Mouse (Mus musculus) kidney, adult 2 months (tissue): ENCODE measurements around the gene Usp16.

Source experiments
- CTCF ChIP-seq: fragments of 200-500 bp; conservative IDR thresholded peaks from 2 replicates; pipeline ENCODE4 v1.5.1; 2011; ENCODE audit warnings: low read depth, mild to moderate bottlenecking, control low read depth, low read length, moderate library complexity, mixed read lengths; ENCODE audit not compliant: insufficient read depth, insufficient read length
- POLR2A ChIP-seq: fragments of 200-500 bp; IDR thresholded peaks from one replicate; pipeline ENCODE4 v1.6.1; 2011; ENCODE audit warnings: low read depth, low read length, control low read depth

- no peak for TF ChIP-seq CTCF
- TF ChIP-seq POLR2A, result no peak
Measured at GRCm38 (mm10) chr16:87486739-87487138, 32.2 kb downstream of the Usp16 start.
